Mouse (Mus musculus) heart, postnatal 0 days (tissue): ENCODE results near the gene Hpcal1.
"Not testable (repeated sequence)": the region's sequence is repeated elsewhere in the genome, so short reads cannot be mapped to it uniquely, and the experiment has no call there.

ENCODE experiments used
- CTCF ChIP-seq: IDR thresholded peaks from 2 replicates; pipeline ENCODE4 v1.5.1; 2016; ENCODE audit warnings: antibody characterized with exemption, control low read depth, low read depth
- EP300 ChIP-seq: IDR thresholded peaks from 2 replicates; pipeline ENCODE4 v1.6.1; 2016; ENCODE audit warnings: antibody characterized with exemption, low read depth

- TF ChIP-seq CTCF, EP300: not testable (repeated sequence)
Observed at GRCm38 (mm10) chr12:17798261-17798660, 107.6 kb downstream of the Hpcal1 start.
